Mouse (Mus musculus) left cerebral cortex, postnatal 4 days (tissue): ENCODE measurements around the gene Bloc1s5. TPM values are rescaled to one million over a fixed set of nuclear protein-coding genes. Genes with fewer than 3 reads are reported as not detected.
"Not testable (repeated sequence)": the region's sequence is repeated elsewhere in the genome, so short reads cannot be mapped to it uniquely, and the experiment has no call there.

ENCODE experiments used
- DNase-seq: peaks from one replicate; pipeline ENCODE4 v3.0.0-alpha.2; 2022
- intact Hi-C: fragments of 180-260 bp; cut with DNase I; formaldehyde crosslinking; loops from one replicate; pipeline ENCODE4 v1.15.1; 2025
- total RNA-seq, 2 experiments: library from RNA; stranded (reverse); gene quantifications; 2 replicates each; pipeline ENCODE4 v1.2.3; 2021

The Bloc1s5 gene
- total RNA-seq, 2 experiments from 2014 or later, result 10.4 to 11.4 TPM

DNA sequence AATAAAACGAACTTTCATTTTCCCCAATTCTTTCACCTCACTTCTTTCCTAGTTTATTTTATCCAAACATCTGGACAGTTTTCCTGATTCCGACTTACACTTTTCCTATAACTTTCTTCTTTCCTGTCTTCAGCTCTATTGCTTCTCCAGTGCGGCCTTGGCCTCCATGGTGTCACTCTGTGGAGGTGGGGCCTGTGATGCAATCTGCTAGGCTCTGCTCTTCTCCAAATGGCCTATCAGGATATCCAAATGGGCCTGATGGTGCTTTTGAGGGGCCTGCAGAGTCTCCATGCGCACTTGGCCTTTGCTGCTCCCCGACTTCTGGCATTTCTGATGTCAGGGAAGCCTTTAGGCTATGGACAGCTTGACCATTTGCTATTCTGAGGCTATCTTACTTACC, 11.6 kb downstream of the Bloc1s5 start:
- intact Hi-C loops, result loop anchor here (10.0 kb wide), 1 partner anchor 558 kb away; no protein-coding TSS in a partner anchor
- no peak for DNase-seq

DNA sequence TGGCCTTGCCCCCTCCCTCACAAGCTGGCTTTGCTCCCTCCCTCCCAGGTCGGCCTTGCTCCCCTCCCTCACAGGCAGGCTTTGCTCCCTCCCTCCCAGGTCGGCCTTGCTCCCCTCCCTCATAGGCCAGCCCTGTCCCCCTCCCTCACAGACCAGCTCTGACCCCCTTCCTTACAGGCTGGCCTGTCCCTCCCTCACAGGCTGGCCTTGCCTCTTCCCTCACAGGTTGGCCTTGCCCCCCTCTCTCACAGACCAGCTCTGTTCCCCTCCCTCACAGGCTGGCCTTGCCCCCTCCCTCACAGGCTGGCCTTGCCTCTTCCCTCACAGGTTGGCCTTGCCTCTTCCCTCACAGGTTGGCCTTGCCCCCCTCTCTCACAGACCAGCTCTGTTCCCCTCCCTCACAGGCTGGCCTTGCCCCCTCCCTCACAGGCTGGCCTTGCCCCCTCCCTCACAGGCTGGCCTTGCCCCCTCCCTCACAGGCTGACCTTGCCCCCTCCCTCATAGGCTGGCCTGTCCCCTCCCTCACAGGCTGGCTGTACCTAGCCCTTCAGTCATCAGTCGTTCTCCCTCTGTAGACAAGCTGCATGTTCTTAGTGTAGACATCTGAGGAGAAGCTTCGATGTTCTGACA, 16.8 kb downstream of the Bloc1s5 start:
- intact Hi-C loops, DNase-seq: not testable (repeated sequence)

DNA sequence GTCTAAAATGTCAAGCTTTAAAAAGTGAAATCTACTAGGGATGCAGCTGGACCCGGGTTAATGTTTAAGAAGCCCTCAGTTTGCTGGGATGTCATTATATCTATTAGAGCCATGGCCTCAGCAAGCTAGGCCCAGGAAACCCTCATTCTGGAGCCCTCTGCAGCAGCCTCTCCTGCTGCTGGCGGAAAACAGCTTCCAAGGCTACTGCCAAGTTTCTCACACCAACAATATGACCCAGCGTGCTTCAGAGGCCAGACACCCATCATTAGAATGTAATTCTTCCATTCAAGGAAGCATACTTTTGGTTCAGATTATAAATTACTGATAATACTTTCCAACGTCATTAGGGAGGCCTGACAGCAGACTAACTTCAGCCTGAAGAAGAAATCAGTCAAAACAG, 18.0 kb downstream of the Bloc1s5 start:
- DNase-seq, result no peak
- intact Hi-C loops, result no loop called here

DNA sequence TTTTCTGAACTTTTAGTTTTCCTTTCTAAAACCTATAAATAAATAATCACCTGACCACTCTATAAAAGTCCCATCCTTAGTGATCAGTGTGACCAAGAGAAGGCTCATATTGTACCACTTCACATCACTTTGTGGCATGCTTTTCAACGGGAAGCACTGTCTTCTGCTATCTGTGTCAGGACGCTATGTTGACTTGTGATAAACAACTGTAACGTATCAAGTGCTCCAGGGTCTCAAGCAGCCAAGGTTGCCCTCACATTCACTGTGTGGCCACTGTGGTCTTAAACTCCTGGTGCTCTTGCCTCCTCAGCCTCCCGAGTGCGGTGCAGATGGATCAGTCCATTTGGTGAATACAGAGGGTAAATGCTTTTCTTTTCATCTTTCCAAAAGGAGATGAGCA, 19.3 kb downstream of the Bloc1s5 start:
- intact Hi-C loops, result no loop called here
- no peak for DNase-seq

DNA sequence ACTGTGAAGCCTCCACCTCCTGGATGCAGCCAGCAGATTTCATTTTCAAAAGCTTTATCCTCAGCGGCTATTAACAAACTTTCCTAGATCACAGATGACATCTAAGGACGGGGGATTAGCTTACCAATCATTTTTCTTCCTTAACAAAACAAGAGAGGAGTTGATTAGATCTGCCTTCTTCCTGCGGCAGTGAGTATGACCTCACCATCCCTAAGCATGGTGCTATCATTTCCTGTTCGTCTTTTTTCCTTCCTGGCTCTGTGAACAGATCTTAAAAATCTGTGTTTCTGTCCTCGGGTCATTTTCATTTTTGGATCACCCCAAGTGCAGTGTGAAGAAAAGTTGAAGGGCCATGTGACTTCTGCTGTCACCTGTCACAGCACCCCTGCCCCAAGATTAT, 20.6 kb downstream of the Bloc1s5 start:
- intact Hi-C loops, result no loop called here
- DNase-seq, result no peak

DNA sequence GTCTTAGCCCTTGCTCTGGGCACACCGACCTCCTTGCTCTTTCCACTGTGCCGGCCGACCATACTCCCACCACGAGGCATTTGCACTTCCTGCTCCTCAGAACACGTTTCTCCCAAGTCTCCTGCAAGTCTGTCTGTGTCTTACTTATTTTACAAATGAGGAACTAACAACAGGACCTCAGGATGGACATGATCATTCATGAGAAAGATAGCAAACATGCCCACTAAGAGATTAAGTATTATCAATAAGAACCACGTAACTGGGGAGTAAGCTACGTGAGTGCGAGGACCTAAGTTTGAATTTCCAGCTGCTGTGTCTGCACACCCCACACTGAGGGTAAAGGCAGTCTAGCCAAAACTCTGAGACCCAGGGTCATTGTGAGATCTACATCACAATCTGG, 21.3 kb downstream of the Bloc1s5 start:
- intact Hi-C loops, result no loop called here
- no peak for DNase-seq

DNA sequence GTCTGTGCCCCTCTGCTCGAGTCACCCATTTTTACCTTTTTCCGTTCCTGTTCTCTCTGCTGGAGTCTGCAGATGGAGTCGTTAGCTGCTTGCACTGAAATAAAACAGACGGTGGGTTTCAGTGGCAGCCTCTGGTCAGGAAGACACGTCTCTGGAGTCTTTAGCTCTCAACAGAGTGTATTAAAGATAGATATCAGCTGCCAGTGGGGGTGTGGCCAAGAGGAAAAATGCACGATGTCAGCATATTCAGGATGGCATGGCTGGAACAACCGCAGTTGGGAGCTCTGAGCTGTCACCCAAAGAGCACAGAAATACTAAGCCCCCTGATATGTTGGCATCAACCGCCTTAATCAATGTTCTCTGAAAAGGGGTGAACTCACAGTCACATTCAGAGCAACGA, 22.3 kb downstream of the Bloc1s5 start:
- DNase-seq, result no peak
- intact Hi-C loops, result no loop called here

DNA sequence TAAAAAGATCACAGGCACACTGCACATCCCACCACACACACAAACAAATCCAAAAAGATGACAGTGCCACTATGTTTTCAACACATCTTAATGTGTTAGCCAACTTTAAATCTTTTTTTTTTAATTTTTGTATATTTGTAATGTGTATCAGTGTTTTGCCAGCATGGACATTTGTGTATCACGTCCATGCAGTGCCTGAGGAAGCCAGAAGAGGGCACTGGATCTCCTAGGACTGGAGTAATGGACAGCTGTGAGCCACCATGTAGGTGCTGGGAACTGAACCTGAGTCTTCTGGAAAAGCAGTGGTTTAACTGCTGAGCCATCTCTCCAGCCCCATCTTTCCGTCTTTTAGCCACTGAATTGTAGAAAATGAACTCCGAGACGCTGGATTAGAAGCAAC, 22.7 kb downstream of the Bloc1s5 start:
- intact Hi-C loops, result no loop called here
- DNase-seq, result no peak

DNA sequence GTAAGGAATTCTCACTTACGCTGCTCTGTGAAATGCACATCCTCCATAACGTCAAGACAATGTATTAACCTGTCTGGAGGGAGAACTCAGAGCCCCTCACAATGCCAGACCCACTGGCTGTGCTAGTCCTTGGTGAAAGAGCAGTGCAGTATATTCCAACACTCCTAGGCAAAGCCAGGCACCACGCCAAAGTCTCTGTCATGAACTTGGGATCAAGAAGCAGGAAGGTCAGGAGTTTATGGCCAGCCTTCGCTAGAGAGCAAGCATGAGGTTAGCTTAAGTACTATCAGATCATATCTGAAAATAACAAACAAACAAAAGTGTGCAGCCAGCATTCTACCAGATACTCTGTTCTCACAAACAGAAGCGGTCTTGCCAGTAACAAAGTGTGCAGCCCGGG, 24.6 kb downstream of the Bloc1s5 start:
- no peak for DNase-seq
- intact Hi-C loops, result no loop called here

DNA sequence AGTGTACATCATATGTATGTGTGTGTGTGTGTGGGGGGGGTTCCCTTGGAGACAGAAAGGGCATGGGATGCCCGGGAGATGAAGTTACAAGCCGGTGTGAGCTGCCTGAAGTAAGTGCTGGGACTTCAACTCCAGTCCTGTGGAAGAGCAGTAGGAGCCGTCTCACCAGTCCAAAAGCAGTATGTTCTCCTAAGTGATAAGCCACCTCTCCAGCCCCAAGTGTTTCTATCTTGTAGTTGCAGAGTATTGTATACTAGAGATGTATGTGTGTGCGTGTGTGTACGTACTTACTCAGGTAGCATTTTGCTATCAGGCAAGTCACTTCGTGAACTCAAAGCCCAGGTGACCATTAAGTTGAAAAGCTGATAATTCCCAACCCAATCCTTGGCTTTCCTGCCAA, 27.8 kb downstream of the Bloc1s5 start:
- intact Hi-C loops, result loop anchor here (10.0 kb wide), 1 partner anchor 392 kb away; no protein-coding TSS in a partner anchor
- no peak for DNase-seq

DNA sequence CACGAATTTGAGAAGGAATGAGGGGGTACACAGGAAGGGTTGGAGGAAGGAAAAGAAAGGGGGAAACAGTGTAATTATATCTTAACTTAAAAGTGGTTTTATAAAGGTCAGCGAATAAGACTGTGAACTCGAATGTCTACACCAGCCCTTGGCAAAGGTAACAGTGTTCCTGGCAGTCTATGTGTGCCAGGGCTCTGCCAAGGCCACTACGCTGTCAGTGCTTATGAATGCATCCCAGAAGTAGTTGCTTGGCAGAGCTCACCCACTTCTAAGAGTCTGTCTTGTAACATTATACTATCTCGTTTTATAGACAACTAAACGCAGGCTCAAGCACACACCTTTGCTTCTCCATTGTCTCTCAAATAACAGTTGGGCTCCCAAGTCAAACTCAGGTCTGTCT, 29.6 kb downstream of the Bloc1s5 start:
- DNase-seq, result no peak
- intact Hi-C loops, result loop anchor here (10.0 kb wide), 1 partner anchor 391 kb away; no protein-coding TSS in a partner anchor

DNA sequence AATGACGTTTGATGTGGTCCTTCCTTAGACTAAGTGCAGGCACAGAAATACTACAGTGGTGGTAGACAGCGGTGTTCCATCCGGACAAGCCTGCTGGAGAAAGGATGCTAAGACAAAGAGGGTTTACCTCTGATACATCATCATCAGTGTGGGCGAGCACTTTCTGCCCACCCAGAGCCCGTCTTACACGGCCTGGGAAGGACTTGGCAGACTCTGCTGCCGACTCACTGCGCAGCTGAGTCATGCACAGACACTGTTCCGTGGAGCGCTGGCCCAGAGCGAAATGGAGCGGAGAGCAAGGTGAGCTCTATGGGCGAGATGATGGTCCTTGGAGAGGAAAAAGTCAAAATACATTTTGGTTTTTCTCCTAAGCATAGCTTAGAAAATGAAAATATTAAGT, 31.9 kb downstream of the Bloc1s5 start:
- no peak for DNase-seq
- intact Hi-C loops, result loop anchor here (10.0 kb wide), 1 partner anchor 388 kb away; no protein-coding TSS in a partner anchor

DNA sequence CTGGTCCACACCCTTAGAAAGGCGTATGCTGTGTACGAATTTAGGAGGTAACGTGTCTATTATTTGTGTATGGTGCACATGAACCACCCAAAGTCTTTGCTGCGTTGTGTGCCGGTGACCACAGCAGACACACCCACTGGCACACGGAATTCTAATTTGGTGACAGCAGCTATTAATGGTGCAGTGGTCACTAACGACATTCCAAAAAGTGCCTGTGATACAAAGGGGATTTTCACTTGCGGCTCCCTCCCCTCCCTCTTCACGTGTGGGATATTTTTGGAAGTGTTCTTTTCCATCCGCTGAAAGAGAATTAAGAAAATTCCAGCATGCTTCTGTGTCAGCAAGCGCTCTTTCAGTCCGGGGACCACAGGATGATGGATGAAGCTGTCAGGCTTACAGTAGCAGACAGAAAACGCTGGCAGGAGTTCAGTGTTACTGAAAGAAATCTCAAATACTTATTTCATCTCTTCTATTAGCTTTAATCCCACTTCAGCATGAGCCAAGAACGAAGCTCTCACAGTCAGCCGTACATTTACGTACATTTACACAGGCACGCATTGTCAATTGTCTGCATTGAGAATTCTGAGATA, 32.6 kb downstream of the Bloc1s5 start:
- intact Hi-C loops, result loop anchor here (10.0 kb wide), 1 partner anchor 388 kb away; no protein-coding TSS in a partner anchor

DNA sequence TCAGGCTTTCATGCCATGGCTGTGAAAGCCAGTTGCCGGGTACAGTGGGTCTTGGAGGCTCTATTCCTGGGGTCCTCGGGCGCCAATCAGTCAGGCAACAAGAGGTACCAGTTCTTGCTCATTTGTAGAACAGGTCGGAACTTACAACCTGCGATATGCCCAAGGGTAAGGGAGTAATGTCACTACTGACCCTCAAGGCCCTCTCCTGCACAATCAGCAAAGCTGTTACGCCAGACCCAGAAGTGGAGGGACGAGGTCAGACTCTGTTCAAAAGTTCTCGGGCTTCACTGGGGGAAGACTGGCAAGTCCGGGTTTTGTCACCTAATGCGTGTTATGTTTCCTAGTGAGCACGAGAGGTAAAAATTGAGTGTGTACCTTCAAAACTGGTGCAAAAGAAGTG, 34.1 kb downstream of the Bloc1s5 start:
- intact Hi-C loops, result loop anchor here (10.0 kb wide), 1 partner anchor 386 kb away; no protein-coding TSS in a partner anchor
- no peak for DNase-seq

More for the DNA sequence above, 32.6 kb downstream of the Bloc1s5 start:
- DNase-seq, result no peak

DNA sequence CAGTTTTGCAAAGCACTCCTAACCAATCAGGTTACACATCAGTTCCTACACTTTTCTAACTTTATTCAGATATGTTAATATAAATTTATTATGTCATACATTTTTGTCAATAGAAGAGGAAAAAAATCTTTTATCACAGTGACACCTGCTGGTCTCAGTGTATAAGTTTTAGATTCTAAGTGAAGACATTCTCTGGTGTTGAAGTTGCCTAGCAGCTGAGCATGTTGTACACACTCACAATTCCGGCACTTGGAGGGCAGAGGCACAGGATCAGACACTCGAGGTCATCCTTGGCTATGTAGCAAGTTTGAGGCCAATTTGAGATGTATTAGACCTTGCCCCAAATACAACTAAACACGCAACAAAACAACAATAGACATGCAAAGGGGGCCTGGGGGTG, 37.8 kb downstream of the Bloc1s5 start:
- intact Hi-C loops, result loop anchor here (5.0 kb wide), 1 partner anchor 250 kb away; the partner anchor contains the start of gene Bmp6
- DNase-seq, result no peak

DNA sequence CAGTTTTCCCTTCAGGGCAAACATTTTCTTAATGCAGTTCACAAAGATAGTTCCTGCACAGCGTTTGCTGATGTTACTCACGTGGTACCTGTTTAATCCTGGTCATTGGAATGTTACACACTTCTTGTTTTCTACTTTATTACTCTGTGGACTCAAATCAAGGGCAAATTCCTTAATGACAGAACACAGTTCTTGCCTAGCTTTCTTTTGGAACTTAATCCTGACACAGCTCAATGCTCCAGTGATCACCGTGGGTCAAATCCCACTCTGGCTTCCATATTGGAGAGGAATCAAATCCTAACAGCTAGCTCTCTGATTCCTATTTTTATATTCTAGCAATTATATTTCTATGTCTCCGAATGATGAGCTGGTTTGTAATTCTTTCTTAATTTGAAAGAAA, 38.4 kb downstream of the Bloc1s5 start:
- DNase-seq, result no peak
- intact Hi-C loops, result loop anchor here (5.0 kb wide), 1 partner anchor 249 kb away; the partner anchor contains the start of gene Bmp6

DNA sequence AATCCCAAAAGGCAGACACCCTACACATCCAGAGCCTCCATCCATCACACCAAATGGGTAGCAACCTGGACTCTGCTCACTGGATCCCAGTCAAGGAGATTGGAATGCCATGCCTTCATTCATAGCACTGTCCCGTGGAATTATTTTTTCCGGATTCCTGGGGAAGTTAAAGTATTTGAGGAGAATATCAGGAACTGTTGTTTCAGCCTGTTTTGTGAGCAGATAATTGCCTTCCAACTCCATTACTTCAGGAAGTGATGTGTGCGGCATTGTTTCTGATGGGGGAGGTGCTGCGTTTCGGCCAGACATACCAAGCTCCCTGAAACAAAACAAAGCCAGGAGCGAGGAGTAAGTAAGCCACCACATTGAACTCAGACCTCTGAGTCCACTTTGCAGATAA, 41.8 kb downstream of the Bloc1s5 start:
- intact Hi-C loops, result no loop called here
- DNase-seq, result no peak

DNA sequence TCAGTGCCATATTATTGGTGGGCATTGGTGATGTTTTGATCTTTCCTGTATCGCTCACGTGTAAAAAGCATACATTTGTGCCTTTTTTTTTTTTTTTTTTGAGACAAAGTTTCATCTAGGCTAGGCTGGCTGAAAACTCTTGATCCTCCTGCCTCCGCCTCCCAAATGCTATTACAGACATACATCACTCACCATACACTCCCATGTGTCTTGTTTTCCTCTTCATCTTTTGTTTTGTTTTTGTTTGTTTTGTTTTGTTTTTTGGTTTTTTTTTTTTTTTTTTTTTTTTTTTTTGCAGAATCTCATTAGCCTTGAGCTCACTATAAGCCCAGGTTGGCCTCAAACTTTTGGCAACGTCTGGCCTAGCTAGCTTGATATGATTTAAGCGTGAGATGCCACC, 47.6 kb downstream of the Bloc1s5 start:
- intact Hi-C loops, result no loop called here
- DNase-seq, result no peak

DNA sequence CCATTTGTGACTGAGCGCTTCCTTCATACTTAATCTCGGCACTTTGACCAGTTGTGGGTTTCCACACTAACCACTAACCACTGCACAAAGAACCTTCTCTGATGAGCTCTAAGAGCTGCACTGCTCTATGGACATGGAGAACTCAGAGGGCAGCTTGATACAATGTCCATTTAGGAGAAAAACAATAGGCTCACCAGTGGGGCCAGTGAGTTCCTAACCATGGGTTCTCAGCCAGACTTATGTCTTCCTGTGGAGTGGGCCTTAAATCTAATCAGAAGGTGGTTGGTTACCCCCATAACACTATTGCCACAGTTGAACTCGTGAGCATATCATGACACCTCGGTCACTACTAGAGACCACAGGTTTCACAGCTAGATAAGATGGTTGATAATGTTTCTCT, 48.5 kb downstream of the Bloc1s5 start:
- intact Hi-C loops, result no loop called here

DNA sequence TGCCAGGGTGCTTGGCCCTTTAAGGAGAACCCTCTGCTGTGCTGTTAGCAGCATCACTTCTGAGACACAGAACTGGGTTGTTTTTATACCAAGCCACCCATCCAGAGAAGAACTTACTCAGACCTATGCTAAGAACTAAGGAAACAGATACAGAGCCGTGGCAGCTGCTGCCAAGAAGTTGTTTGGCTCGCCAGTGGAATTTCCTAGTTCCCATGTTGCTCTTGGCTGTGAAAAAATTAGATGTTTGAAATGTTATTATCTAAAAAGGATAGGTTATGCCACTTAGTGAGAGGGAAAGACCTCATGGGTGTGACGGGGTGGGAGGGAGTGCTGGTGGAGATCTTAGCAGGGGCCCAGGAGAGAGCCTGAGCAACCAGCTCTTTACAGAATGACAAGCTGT, 52.1 kb downstream of the Bloc1s5 start:
- no peak for DNase-seq
- intact Hi-C loops, result no loop called here

More for the DNA sequence above, 48.5 kb downstream of the Bloc1s5 start:
- no peak for DNase-seq

DNA sequence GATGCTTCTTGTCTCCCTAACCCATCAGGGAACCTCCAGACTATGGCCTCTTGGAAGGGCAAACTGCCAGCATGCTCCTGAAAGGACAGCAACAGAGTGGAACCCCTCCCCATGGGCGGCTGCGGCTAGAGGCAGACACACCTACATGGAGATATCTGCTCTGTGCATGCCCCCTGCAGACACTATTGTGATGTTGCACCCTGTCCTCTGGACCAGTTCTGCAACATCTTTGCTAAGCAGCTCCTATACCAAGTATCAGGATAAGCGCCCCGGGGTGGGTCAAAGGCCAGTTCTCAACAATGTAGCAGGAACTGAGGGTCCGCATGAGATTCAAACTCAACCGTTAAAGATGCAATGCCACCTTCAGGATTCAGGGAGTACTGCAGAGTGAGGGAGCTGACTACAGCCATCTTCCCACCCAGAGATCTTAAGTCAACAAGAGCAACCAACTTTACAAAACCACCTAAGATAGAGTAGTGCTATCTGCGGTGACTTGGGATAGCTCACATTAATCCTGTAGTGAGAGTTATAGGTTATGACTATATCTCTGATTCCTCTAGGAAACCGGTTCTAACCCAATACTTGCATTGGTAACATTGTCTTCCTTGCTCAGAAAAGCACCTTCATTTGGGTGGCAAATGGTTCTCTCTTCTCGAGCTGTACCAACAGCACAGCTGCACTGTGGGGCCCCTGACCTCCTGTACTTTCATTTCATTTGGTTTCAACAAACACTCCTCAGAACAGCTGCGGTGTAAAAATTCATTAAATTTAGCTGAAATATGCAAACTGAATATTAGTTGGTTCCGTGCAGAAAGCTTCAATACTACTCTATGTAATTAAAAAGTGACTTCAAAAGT, 54.1 kb downstream of the Bloc1s5 start:
- intact Hi-C loops, result no loop called here
- peak; percentile 37 for DNase-seq
